Mouse (Mus musculus) embryo, embryonic 9.5 days (tissue): ENCODE data around the gene Gm4894.
A peak's percentile ranks its signal among the peaks of the same experiment; 100 is the strongest.

Source experiments
- DNase-seq: peaks from one replicate; pipeline ENCODE4 v3.0.0-alpha.2; 2017; ENCODE audit errors: extremely low spot score

Gene Gm4894

GRCm38 (mm10) chr9:49250231-49250630 is at the start of gene Gm4894:
Gene Gm4894, plus strand, starts transcription at chr9:49250531.
- DNase-seq, result no peak

GRCm38 (mm10) chr9:49206331-49206730 is 44.0 kb upstream of the Gm4894 start:
- DNase-seq, result peak; percentile 14

DNA sequence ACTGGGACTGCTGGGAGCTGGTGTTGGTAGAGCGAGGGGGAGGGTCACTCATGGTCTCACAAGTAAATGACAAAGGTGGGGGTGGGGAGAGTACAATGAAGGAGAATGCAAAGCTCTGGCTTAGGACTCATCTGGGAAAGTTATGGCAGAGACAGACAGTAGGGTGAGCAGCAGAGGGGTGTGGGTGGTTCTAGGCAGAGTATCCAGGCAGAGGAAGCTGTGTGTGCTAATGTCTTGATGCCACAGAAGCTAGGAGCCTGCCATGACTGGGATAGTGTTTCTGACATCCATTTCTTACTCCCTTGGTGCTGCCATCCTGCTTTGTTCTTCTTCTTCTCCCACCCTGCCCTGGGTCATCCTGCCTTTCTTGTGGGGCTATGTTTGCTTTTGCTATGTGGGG is 38.8 kb upstream of the Gm4894 start:
- no peak for DNase-seq

- DNase-seq, result no peak
These were observed 35.6 kb upstream of the Gm4894 start for GRCm38 (mm10) chr9:49214734-49215133.

GRCm38 (mm10) chr9:49217626-49218607 is 32.4 kb upstream of the Gm4894 start:
- no peak for DNase-seq

DNA sequence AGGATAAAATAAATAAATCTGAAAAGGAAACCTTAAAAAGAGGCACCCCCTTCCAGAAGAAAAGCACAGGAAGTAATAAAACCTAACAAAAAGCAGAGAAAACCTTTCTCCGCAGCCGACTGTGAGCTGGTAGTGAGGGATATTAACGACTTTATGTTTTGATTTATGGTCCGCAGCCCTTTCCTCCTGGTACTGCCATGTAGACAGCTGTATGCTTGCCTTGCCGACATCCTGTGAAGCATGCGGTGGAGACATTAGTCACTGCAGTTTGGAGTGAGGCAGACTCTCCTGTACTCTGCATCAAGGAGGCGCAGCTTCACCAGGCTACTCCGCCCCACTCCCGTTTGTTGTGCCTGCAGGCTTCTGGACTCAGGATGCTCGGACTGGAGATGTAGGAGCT is 25.8 kb upstream of the Gm4894 start:
- no peak for DNase-seq

GRCm38 (mm10) chr9:49227442-49227841 is 22.9 kb upstream of the Gm4894 start:
- no peak for DNase-seq

- no peak for DNase-seq
These were observed 21.3 kb upstream of the Gm4894 start for GRCm38 (mm10) chr9:49229054-49229453.

GRCm38 (mm10) chr9:49246839-49247238 is 3.5 kb upstream of the Gm4894 start:
- peak; percentile 37 for DNase-seq

- DNase-seq, result no peak
These were observed 18.6 kb downstream of the Gm4894 start for GRCm38 (mm10) chr9:49268949-49269348.

DNA sequence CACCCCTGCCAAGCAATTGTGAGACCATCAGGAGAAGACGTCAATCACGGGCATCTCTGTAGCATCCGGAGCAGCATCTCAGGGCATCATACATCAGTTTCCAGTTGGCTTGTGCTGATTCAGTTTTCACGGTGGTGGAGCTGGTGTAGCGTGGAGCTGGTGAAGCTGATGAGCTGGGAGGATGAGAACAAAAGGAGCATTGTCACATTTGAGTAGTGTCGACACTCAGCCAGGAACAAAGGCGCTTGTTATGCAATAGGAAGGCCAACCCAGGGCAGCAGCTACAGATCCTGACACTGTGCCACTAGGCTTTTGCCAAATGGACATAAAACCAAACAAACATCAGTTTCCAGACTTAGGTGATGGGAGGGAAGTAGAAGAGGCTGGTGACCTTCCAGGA is 23.2 kb downstream of the Gm4894 start:
- DNase-seq, result peak; percentile 4

DNA sequence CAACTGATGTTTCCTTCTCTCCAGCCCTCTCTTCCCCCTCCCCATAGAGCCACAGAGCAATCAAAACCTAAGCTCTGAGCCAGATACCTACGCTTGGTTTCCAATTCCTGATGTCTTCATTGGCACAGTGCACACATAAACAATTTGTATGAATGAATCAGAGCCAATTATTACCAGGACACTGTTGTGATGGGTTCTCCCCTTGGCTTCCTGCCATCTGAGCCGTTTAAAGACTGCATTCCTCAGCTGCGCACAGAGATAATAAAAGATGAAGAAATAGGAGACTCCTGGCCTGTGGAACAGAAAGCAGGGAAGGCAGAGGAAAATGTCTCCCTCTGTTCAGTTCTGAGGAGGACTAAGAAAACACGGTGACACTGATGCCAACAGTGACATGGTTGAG is 25.6 kb downstream of the Gm4894 start:
- no peak for DNase-seq

- no peak for DNase-seq
These were observed 26.4 kb downstream of the Gm4894 start for GRCm38 (mm10) chr9:49276542-49277334.

- DNase-seq, result no peak
These were observed 44.8 kb downstream of the Gm4894 start for GRCm38 (mm10) chr9:49295101-49295500.

DNA sequence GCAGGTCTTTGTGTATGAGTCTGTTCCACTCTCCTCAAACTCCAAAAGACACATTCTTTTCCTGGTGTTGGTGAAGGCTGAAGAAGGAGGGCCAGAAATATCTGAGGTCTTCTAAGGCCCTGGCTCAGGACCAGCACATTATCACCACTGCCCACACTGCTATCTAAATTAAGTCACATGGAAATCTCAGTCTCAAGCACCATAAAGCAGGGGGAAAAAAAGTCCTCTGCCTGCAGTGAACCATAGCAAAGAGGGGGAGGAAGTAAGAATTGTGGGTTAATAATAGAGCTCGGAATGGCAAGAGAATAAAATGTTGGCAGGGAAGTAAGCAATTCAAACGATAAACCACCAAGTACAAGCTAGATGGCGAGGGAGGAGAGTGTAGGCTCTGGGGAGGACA is 57.2 kb downstream of the Gm4894 start:
- no peak for DNase-seq

DNA sequence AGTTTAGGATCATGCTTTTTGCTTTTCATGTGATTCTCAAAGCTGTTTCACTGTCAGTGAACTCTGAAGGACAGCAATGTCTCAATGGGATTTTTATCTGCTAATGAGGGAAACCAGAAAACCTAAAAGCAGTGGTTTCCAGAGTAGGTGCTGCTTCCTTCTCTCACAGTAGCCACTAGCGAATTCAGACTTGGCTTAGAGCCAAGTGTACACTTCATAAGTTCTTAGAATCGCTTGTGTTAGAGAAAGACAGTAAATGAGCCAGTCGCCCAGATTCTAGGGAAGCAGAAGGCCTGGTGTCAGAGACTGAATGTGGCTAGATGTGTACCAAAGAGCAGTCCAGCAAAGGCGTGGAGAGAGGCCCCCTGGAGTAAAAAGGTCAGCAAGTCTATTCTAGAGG is 60.5 kb downstream of the Gm4894 start:
- DNase-seq, result no peak

DNA sequence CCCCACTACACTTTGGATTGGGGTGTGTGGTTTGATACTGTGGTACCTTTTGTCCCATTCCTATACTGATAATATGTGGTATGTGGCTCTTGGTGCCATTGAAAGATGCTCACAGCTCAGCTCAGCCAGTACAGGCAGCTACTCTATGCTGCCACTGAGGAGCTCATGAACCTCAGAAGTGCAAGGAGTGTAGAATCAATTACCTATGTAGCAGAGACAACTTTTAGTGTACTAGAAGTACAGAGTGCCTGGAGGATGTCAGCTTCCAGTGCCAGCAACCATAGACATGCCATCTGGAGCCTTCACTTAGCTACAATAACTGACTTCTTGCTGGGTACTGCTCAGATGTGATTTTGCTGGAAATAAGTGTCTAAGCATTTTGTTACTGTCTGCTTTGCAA is 68.3 kb downstream of the Gm4894 start:
- no peak for DNase-seq
